ENCODE assay signal across 8 mouse cellular contexts in genomic region chr6:50536461-50536892, GRCm38 (mm10). TPM values are rescaled to one million over a fixed set of nuclear protein-coding genes. Genes with fewer than 3 reads are reported as not detected.
DNase-seq lines count a peak whose midpoint lies in the region; ATAC-seq and TF ChIP-seq lines count a peak whose summit lies in the region.

No protein-coding gene starts in this region.

- H3K9ac ChIP-seq in heart, embryonic 11.5 days (ENCODE audit: low read depth, low read length): no peak overlapping the region
- H3K9ac ChIP-seq in kidney, embryonic 16.5 days (replicated peaks; ENCODE audit: low read length): no peak overlapping the region
- H3K9ac ChIP-seq in liver, embryonic 12.5 days: no peak overlapping the region
- no peak overlapping the region for H3K9ac ChIP-seq in stomach, embryonic 15.5 days

- H3K9me3 ChIP-seq in heart, embryonic 11.5 days (replicated peaks; ENCODE audit: control insufficient read depth, low read length): no peaks in the 10 kb centered on the region
- H3K9me3 ChIP-seq in kidney, embryonic 16.5 days (ENCODE audit: low read length): no peaks in the 10 kb centered on the region
- no peaks in the 10 kb centered on the region for H3K9me3 ChIP-seq in liver, embryonic 12.5 days (replicated peaks)
- H3K9me3 ChIP-seq in stomach, embryonic 15.5 days: no peaks in the 10 kb centered on the region

- peak; percentile 71 to 75 for DNase-seq in B cell, adult 2 months
- peak; percentile 63 to 66 for DNase-seq in natural killer cell, adult 2 months (ENCODE audit: low spot score in 2 of 2)

- no peaks in the 10 kb centered on the region for H3K36me3 ChIP-seq in heart, embryonic 11.5 days (ENCODE audit: control insufficient read depth, insufficient read depth, low read length)
- H3K36me3 ChIP-seq in kidney, embryonic 16.5 days (ENCODE audit: insufficient read depth, low read length): no peaks in the 10 kb centered on the region
- no peaks in the 10 kb centered on the region for H3K36me3 ChIP-seq in liver, embryonic 12.5 days
- H3K36me3 ChIP-seq in stomach, embryonic 15.5 days: no peaks in the 10 kb centered on the region

- peaks cover 5% of the 10 kb centered on the region for H3K4me1 ChIP-seq in bone marrow macrophage, adult 2 months (ENCODE audit: control insufficient read depth, insufficient read depth, low read length)
- no peaks in the 10 kb centered on the region for H3K4me1 ChIP-seq in embryonic fibroblast, embryonic 13.5 days (ENCODE audit: control insufficient read depth, insufficient read depth, low read length)
- no peaks in the 10 kb centered on the region for H3K4me1 ChIP-seq in heart, embryonic 11.5 days (ENCODE audit: control insufficient read depth, insufficient read depth, low read length)
- H3K4me1 ChIP-seq in kidney, embryonic 16.5 days (ENCODE audit: insufficient read depth, low read length): no peaks in the 10 kb centered on the region
- H3K4me1 ChIP-seq in liver, embryonic 12.5 days: no peaks in the 10 kb centered on the region
- H3K4me1 ChIP-seq in stomach, embryonic 15.5 days: no peaks in the 10 kb centered on the region

- H3K4me2 ChIP-seq in heart, embryonic 11.5 days: no peak overlapping the region
- no peak overlapping the region for H3K4me2 ChIP-seq in kidney, embryonic 16.5 days (replicated peaks; ENCODE audit: low read depth, low read length)
- H3K4me2 ChIP-seq in liver, embryonic 12.5 days: no peak overlapping the region
- H3K4me2 ChIP-seq in stomach, embryonic 15.5 days: no peak overlapping the region

- peak; percentile 25; the same call in 1 of the 2 replicates for ATAC-seq in heart, embryonic 11.5 days (replicated peaks; ENCODE audit: insufficient number of reproducible peaks, low FRiP score, low TSS enrichment)
- peak; percentile 86 for ATAC-seq in kidney, embryonic 16.5 days (ENCODE audit: low FRiP score, low TSS enrichment)
- ATAC-seq in liver, embryonic 12.5 days: peak; percentile 40; the same call in 1 of the 2 replicates
- 0 out of 2 replicates have a peak, but pooled peaks have one; percentile 60 for ATAC-seq in stomach, embryonic 15.5 days (ENCODE audit: insufficient read depth, low FRiP score, low read depth)

- 12% methylated on average over 7 of the region's 7 CpGs for WGBS in heart, embryonic 11.5 days (ENCODE audit: insufficient replicate concordance)
- 9% methylated on average over 7 of the region's 7 CpGs for WGBS in kidney, embryonic 16.5 days
- 11% methylated on average over 7 of the region's 7 CpGs for WGBS in liver, embryonic 12.5 days (ENCODE audit: insufficient replicate concordance)
- 11% methylated on average over 7 of the region's 7 CpGs for WGBS in stomach, embryonic 15.5 days

- 0 out of 2 replicates have a peak overlapping the region, but pooled peaks have one; percentile 3 for H3K4me3 ChIP-seq in bone marrow macrophage, adult 2 months (ENCODE audit: insufficient read depth, low read length)
- H3K4me3 ChIP-seq in embryonic fibroblast, embryonic 13.5 days (ENCODE audit: insufficient read depth, low read length): no peak overlapping the region
- no peak overlapping the region for H3K4me3 ChIP-seq in heart, embryonic 11.5 days (ENCODE audit: low read depth, low read length)
- H3K4me3 ChIP-seq in kidney, embryonic 16.5 days (ENCODE audit: low read length): no peak overlapping the region
- no peak overlapping the region for H3K4me3 ChIP-seq in liver, embryonic 12.5 days
- H3K4me3 ChIP-seq in stomach, embryonic 15.5 days (replicated peaks): no peak overlapping the region

- peak overlapping the region; percentile 38 for H3K27ac ChIP-seq in bone marrow macrophage, adult 2 months (ENCODE audit: insufficient read depth, low read depth, low read length)
- H3K27ac ChIP-seq in embryonic fibroblast, embryonic 13.5 days (ENCODE audit: insufficient read depth, low read length): no peak overlapping the region
- no peak overlapping the region for H3K27ac ChIP-seq in heart, embryonic 11.5 days (ENCODE audit: low read depth, low read length)
- no peak overlapping the region for H3K27ac ChIP-seq in kidney, embryonic 16.5 days (ENCODE audit: low read length)
- H3K27ac ChIP-seq in liver, embryonic 12.5 days: no peak overlapping the region
- H3K27ac ChIP-seq in stomach, embryonic 15.5 days: no peak overlapping the region

- no peaks in the 10 kb centered on the region for H3K27me3 ChIP-seq in heart, embryonic 11.5 days (ENCODE audit: control insufficient read depth, insufficient read depth, low read length)
- no peaks in the 10 kb centered on the region for H3K27me3 ChIP-seq in kidney, embryonic 16.5 days (ENCODE audit: insufficient read depth, low read length)
- 0 out of 2 replicates have a peak, but pooled peaks cover 3% of the 10 kb centered on the region for H3K27me3 ChIP-seq in liver, embryonic 12.5 days (replicated peaks)
- H3K27me3 ChIP-seq in stomach, embryonic 15.5 days (replicated peaks): no peaks in the 10 kb centered on the region

- no peak for TF ChIP-seq POLR2A in bone marrow macrophage, adult 2 months (IDR thresholded peaks at IDR 0.05; ENCODE audit: borderline replicate concordance, low read depth, low read length)
- TF ChIP-seq POLR2A in embryonic fibroblast, embryonic 13.5 days (IDR thresholded peaks at IDR 0.05; ENCODE audit: low read depth, low read length): no peak

- TF ChIP-seq CTCF in bone marrow macrophage, adult 2 months (IDR thresholded peaks at IDR 0.05; ENCODE audit: low read depth, low read length): peak; percentile 69
- TF ChIP-seq CTCF in embryonic fibroblast, embryonic 13.5 days (IDR thresholded peaks at IDR 0.05; ENCODE audit: borderline replicate concordance, insufficient read depth, low read length): peak; percentile 84

RNA-seq across cellular contexts. Expression of gene Cycs, which starts 29.9 kb away (rescaled TPM):
- polyA plus RNA-seq in bone marrow macrophage, adult 2 months (2012; ENCODE audit: insufficient read depth, insufficient read length, missing spikeins): 6.7 and 10.3 TPM in 2 replicates
- 11.0 and 16.8 TPM in 2 replicates for polyA plus RNA-seq in embryonic fibroblast, embryonic 13.5 days (2011; ENCODE audit: insufficient read length, low read depth, missing spikeins)
- polyA plus RNA-seq in heart, embryonic 11.5 days (2014; fragmentation: Nextera tagmentation; extraction: Ambion mirVana): 168 and 176 TPM in 2 replicates
- polyA plus RNA-seq in kidney, embryonic 16.5 days (2015; fragmentation: Nextera tagmentation; extraction: Ambion mirVana): 74.4 and 79.4 TPM in 2 replicates
- 63.0 and 63.2 TPM in 2 replicates for polyA plus RNA-seq in liver, embryonic 12.5 days (2016; fragmentation: Nextera tagmentation; extraction: Ambion mirVana)
- 69.0 and 73.3 TPM in 2 replicates for polyA plus RNA-seq in stomach, embryonic 15.5 days (2015; fragmentation: Nextera tagmentation; extraction: Ambion mirVana)

RNA-seq across cellular contexts. Expression of gene 4921507P07Rik, which starts 60.0 kb away (rescaled TPM):
- 0.23 and 0.33 TPM in 2 replicates for polyA plus RNA-seq in bone marrow macrophage, adult 2 months (2012; ENCODE audit: insufficient read depth, insufficient read length, missing spikeins)
- not detected in 2 replicates for polyA plus RNA-seq in embryonic fibroblast, embryonic 13.5 days (2011; ENCODE audit: insufficient read length, low read depth, missing spikeins)
- 0.30 and 0.50 TPM in 2 replicates for polyA plus RNA-seq in heart, embryonic 11.5 days (2014; fragmentation: Nextera tagmentation; extraction: Ambion mirVana)
- polyA plus RNA-seq in kidney, embryonic 16.5 days (2015; fragmentation: Nextera tagmentation; extraction: Ambion mirVana): 1.0 and 1.7 TPM in 2 replicates
- polyA plus RNA-seq in liver, embryonic 12.5 days (2016; fragmentation: Nextera tagmentation; extraction: Ambion mirVana): 0.13 and 0.19 TPM in 2 replicates
- 0.80 and 0.81 TPM in 2 replicates for polyA plus RNA-seq in stomach, embryonic 15.5 days (2015; fragmentation: Nextera tagmentation; extraction: Ambion mirVana)

Comparison
In these comparisons a context has a peak if more than half of its experiments do, and no peak if none do; other contexts are left out.
1. ATAC-seq: peak in every context shown above with its lines; median percentile 86 in kidney, embryonic 16.5 days; 60 in stomach, embryonic 15.5 days; 40 in liver, embryonic 12.5 days; 25 in heart, embryonic 11.5 days.